Mouse (Mus musculus) T-helper 1 cell (primary cell): ENCODE data around the gene Slc51a.
"Not testable (repeated sequence)": the region's sequence is repeated elsewhere in the genome, so short reads cannot be mapped to it uniquely, and the experiment has no call there.

Experiments
- in situ Hi-C: fragments of 300-600 bp; cut with MboI, MseI; formaldehyde crosslinking; loops from one replicate; pipeline ENCODE4 v1.15.1; 2025; ENCODE audit warnings: high pct_unique_total_duplicates

Slc51a gene

GRCm38 (mm10) chr16:32472276-32473015 is 15.2 kb downstream of the Slc51a start:
- in situ Hi-C loops, result loop anchor here (5.0 kb wide), 1 partner anchor 90 kb away; no protein-coding TSS in a partner anchor

- in situ Hi-C loops, result loop anchor here (5.0 kb wide), 1 partner anchor 87 kb away; no protein-coding TSS in a partner anchor
Observed at GRCm38 (mm10) chr16:32469404-32470105, 18.1 kb downstream of the Slc51a start.

- in situ Hi-C loops, result no loop called here
Observed at GRCm38 (mm10) chr16:32468488-32468887, 19.2 kb downstream of the Slc51a start.

GRCm38 (mm10) chr16:32464908-32465307 is 22.8 kb downstream of the Slc51a start:
- in situ Hi-C loops, result no loop called here

GRCm38 (mm10) chr16:32463426-32463825 is 24.3 kb downstream of the Slc51a start:
- in situ Hi-C loops, result no loop called here

GRCm38 (mm10) chr16:32462950-32463349 is 24.7 kb downstream of the Slc51a start:
- in situ Hi-C loops, result no loop called here

- in situ Hi-C loops, result no loop called here
Observed at GRCm38 (mm10) chr16:32461713-32462112, 26.0 kb downstream of the Slc51a start.

GRCm38 (mm10) chr16:32460518-32460917 is 27.2 kb downstream of the Slc51a start:
- in situ Hi-C loops, result no loop called here

GRCm38 (mm10) chr16:32457589-32458386 is 29.9 kb downstream of the Slc51a start:
- in situ Hi-C loops, result no loop called here

- in situ Hi-C loops, result no loop called here
Observed at GRCm38 (mm10) chr16:32456761-32457160, 30.9 kb downstream of the Slc51a start.

GRCm38 (mm10) chr16:32456086-32456485 is 31.6 kb downstream of the Slc51a start:
- in situ Hi-C loops, result no loop called here

- in situ Hi-C loops, result no loop called here
Observed at GRCm38 (mm10) chr16:32454646-32455045, 33.0 kb downstream of the Slc51a start.

GRCm38 (mm10) chr16:32453102-32453501 is 34.6 kb downstream of the Slc51a start:
- in situ Hi-C loops, result no loop called here

GRCm38 (mm10) chr16:32450133-32450532 is 37.5 kb downstream of the Slc51a start:
- in situ Hi-C loops, result no loop called here

- in situ Hi-C loops, result no loop called here
Observed at GRCm38 (mm10) chr16:32449665-32450064, 38.0 kb downstream of the Slc51a start.

- in situ Hi-C loops, result no loop called here
Observed at GRCm38 (mm10) chr16:32446563-32447138, 41.0 kb downstream of the Slc51a start.

- in situ Hi-C loops, result no loop called here
Observed at GRCm38 (mm10) chr16:32445558-32445957, 42.1 kb downstream of the Slc51a start.

GRCm38 (mm10) chr16:32444615-32445014 is 43.1 kb downstream of the Slc51a start:
- in situ Hi-C loops, result not testable (repeated sequence)

GRCm38 (mm10) chr16:32441432-32441831 is 46.2 kb downstream of the Slc51a start:
- in situ Hi-C loops, result no loop called here

GRCm38 (mm10) chr16:32437266-32437665 is 50.4 kb downstream of the Slc51a start:
- in situ Hi-C loops, result no loop called here

GRCm38 (mm10) chr16:32436657-32437056 is 51.0 kb downstream of the Slc51a start:
- in situ Hi-C loops, result no loop called here

- in situ Hi-C loops, result no loop called here
Observed at GRCm38 (mm10) chr16:32434691-32435090, 53.0 kb downstream of the Slc51a start.
